Mouse (Mus musculus): ENCODE measurements around the gene Ttc28.
"Not testable (repeated sequence)": the region's sequence is repeated elsewhere in the genome, so short reads cannot be mapped to it uniquely, and the experiment has no call there.

The Ttc28 gene

GRCm38 (mm10) chr5:110879584-110880374, at the start of gene Ttc28:
Gene Ttc28, plus strand, starts transcription at chr5:110879803.
- DNase-seq, result peak; percentile 89

- no peak for DNase-seq
Observed at GRCm38 (mm10) chr5:110831036-110831720, 48.4 kb upstream of the Ttc28 start.

GRCm38 (mm10) chr5:110835959-110836358, 43.6 kb upstream of the Ttc28 start:
- DNase-seq, result peak; percentile 42

GRCm38 (mm10) chr5:110838016-110838415, 41.6 kb upstream of the Ttc28 start:
- not testable (repeated sequence) for DNase-seq

GRCm38 (mm10) chr5:110839038-110839677, 40.4 kb upstream of the Ttc28 start:
- no peak for DNase-seq

- DNase-seq, result peak; percentile 96
Observed at GRCm38 (mm10) chr5:110839678-110840365, 39.8 kb upstream of the Ttc28 start, which contains the start of the genes Hscb and Chek2. Gene Hscb, minus strand, starts transcription at chr5:110839777. Gene Chek2, plus strand, starts transcription at chr5:110839979.

GRCm38 (mm10) chr5:110840465-110840864, 39.1 kb upstream of the Ttc28 start:
- DNase-seq, result peak; percentile 75

- peak; percentile 8 for DNase-seq
Observed at GRCm38 (mm10) chr5:110841046-110841862, 38.3 kb upstream of the Ttc28 start.

- DNase-seq, result no peak
Observed at GRCm38 (mm10) chr5:110852990-110853389, 26.6 kb upstream of the Ttc28 start.

- DNase-seq, result no peak
Observed at GRCm38 (mm10) chr5:110857091-110857490, 22.5 kb upstream of the Ttc28 start.

- no peak for DNase-seq
Observed at GRCm38 (mm10) chr5:110859013-110859650, 20.5 kb upstream of the Ttc28 start.

- DNase-seq, result no peak
Observed at GRCm38 (mm10) chr5:110860445-110860844, 19.2 kb upstream of the Ttc28 start.

- DNase-seq, result no peak
Observed at GRCm38 (mm10) chr5:110868460-110868859, 11.1 kb upstream of the Ttc28 start.

GRCm38 (mm10) chr5:110869242-110869669, 10.3 kb upstream of the Ttc28 start:
- DNase-seq, result no peak

GRCm38 (mm10) chr5:110873160-110873559, 6.4 kb upstream of the Ttc28 start:
- DNase-seq, result no peak

GRCm38 (mm10) chr5:110874711-110875110, 4.9 kb upstream of the Ttc28 start:
- DNase-seq, result no peak

- DNase-seq, result no peak
Observed at GRCm38 (mm10) chr5:110875286-110875685, 4.3 kb upstream of the Ttc28 start.

GRCm38 (mm10) chr5:110877666-110878505, 1.7 kb upstream of the Ttc28 start:
- DNase-seq, result no peak

- DNase-seq, result not testable (repeated sequence)
Observed at GRCm38 (mm10) chr5:110878526-110878925, 1.1 kb upstream of the Ttc28 start.

- no peak for DNase-seq
Observed at GRCm38 (mm10) chr5:110879042-110879441, 561 bp upstream of the Ttc28 start.

Measured in thymus, postnatal 25 days (tissue).